Mouse (Mus musculus) bone marrow macrophage, adult 2 months (primary cell): ENCODE measurements around the gene Tnrc6b.

ENCODE experiments used
- CTCF ChIP-seq: IDR thresholded peaks from 2 replicates; pipeline ENCODE4 v1.5.1; 2012; ENCODE audit warnings: low read depth, mild to moderate bottlenecking, low read length, moderate library complexity
- POLR2A ChIP-seq: IDR thresholded peaks from 2 replicates; pipeline ENCODE4 v1.6.1; 2012; ENCODE audit warnings: mild to moderate bottlenecking, low read depth, low read length, borderline replicate concordance

DNA sequence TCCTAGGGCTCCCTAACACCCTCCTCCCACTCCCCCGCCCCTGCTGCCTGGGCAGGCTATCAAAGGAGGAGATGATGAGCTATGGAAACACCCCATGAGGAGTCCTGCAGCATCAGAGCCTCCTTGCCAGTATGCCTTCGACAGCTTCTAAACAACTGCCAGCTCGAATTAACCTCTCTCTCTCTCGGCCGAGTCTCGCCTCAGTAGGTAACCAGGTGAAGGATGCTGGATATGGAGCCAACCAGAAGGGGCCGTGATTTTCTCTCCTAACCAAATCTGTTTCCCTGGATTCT is 25.6 kb upstream of the Tnrc6b start:
- TF ChIP-seq CTCF, result no peak
- no peak for TF ChIP-seq POLR2A
